Mouse (Mus musculus): ENCODE measurements around the gene Creb3l2. TPM values are rescaled to one million over a fixed set of nuclear protein-coding genes. Genes with fewer than 3 reads are reported as not detected.

Gene Creb3l2
- total RNA-seq, 2 experiments from 2014 or later: 1.1 to 2.9 TPM

DNA sequence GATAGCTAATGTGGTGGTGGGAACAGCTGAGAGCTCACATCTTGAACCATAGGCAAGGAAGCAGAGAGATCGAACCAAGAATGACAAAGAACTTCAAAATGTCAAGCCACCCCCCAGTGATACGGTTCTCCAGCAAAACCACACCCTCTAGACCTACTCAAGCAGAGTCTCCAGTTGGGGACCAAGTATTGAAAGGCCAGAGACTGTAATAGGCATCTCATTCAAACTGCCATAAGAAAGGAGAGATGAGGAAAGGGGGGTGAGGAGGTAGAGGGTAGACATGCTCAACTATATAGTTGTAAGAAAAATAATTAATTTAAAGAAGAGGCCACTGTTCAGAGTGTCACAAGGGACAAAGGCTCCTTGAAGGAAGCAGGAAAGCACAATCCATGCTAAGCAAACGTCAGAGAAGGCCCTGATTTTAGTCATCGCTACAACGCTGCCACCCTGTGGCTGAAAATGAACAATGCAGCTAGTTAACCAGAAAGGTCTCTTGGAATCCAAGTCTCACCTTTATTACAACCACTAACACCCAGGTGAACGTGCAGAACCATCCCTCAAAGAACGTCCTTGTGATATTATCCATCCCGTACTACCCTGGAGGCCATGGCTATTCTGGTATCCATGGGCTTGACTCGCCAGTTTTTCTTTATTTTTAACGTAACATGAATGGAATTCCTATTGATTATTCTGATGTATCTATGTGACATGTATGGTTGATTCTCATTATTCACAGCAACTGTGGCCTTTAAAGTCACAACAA lies 5.9 kb upstream of the Creb3l2 start:
- ATAC-seq (replicated peaks; ENCODE audit: low FRiP score, poor library complexity, severe bottlenecking): peak; percentile 78

DNA sequence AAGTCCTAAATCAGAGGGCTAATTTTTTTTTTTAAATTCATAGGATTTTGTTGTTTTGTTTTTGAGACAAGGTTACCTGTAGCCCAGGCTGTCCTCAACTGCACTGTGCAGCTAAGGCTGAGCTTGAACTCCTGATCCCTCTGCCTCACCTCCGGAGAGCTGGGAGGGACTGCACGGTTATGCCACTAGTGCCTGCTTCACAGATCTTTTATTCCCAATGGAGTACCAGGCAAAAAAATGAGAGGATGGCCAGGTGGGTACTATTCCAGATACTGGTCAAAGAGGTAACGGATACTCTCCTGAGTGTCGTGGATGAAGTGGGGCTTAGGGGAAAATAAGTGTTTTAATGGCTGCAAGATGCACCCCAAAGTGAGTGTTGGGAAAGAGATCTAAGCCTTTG lies 835 bp upstream of the Creb3l2 start:
- no peak for ATAC-seq (replicated peaks; ENCODE audit: low FRiP score, poor library complexity, severe bottlenecking)

- peak; percentile 45 for ATAC-seq (replicated peaks; ENCODE audit: low FRiP score, poor library complexity, severe bottlenecking)
Observed at GRCm38 (mm10) chr6:37441251-37442011, 515 bp downstream of the Creb3l2 start.

DNA sequence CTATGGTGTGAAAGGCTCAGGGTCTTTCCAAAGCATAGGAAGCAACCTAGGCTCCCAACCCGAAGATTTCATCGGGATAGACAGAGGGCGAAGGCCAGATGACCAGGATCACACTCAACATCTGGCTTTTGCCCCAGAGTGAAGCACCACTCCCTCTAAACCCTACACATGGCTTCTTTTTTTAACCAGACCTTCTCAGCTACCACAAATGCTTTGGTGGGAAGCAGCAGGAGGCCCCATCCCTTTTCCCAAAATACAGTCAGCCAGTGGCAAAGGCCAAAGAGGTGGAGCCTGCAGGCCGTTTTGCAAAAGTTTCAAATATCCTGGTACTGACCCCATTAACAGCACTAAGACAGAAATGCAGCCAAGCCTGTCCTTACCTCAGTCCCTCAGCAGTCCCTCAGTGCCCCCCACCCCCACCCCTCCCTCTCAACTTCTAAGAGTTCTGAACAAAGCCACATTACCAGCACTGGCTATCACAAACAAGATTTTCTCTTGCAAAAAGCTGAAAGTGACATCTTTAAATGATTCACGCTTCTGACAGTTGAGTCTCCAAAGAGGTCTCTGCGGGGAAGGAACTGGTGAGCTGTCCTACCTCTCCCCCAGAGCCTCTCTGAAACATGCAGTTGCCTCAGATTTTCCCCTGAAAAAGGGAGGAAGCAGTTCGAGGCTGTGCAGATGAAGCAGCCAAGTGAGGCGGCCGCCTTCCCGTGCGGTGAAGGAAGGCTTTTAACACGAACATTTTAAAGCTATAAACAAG lies 1.3 kb downstream of the Creb3l2 start:
- ATAC-seq (replicated peaks; ENCODE audit: low FRiP score, poor library complexity, severe bottlenecking): no peak

GRCm38 (mm10) chr6:37439676-37440490 lies 2.1 kb downstream of the Creb3l2 start:
- ATAC-seq (replicated peaks; ENCODE audit: low FRiP score, poor library complexity, severe bottlenecking): no peak

DNA sequence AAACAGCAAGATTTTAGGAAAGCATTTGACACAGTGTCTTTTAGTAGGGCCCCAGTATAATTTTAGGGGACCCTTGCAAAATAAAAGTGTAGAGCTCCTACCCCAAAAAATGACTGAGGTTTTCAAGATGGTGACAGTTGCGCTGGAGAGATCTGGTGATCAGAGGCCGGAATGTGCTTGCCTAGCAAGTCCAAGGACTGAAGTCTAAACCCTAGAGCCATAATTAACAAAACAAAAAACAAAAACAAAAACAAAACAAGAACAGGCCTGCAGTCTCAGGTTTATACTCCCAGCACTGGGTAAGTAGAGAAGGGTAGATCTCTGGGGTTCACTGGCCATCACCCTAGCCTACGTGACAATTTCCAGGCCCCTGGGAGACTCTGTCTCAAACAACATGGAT lies 3.4 kb downstream of the Creb3l2 start:
- ATAC-seq (replicated peaks; ENCODE audit: low FRiP score, poor library complexity, severe bottlenecking): no peak

GRCm38 (mm10) chr6:37437086-37437485 lies 4.9 kb downstream of the Creb3l2 start:
- ATAC-seq (replicated peaks; ENCODE audit: low FRiP score, poor library complexity, severe bottlenecking): no peak

GRCm38 (mm10) chr6:37435391-37435790 lies 6.6 kb downstream of the Creb3l2 start:
- ATAC-seq (replicated peaks; ENCODE audit: low FRiP score, poor library complexity, severe bottlenecking): no peak

DNA sequence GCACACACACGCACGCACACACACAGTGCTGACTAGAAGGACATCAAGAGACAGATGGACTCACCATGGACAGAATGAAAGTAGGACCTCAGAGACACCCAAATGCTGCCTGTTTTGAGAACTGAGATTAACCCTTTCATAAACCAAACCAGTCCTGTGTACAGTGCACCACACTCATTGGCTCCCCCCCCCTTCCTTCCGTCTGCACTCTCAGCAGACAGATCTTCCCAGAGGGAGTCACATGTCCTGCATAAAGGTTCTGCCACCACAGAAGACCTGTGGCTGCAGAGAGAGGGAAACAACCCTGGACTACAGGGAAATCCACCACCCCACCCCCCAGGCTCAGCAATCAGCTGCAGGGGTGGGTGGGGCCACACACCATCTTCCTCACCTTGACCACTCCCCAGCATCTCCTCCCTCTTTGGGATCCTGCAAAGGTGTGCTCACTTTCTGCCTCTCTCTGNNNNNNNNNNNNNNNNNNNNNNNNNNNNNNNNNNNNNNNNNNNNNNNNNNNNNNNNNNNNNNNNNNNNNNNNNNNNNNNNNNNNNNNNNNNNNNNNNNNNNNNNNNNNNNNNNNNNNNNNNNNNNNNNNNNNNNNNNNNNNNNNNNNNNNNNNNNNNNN lies 12.0 kb downstream of the Creb3l2 start:
- ATAC-seq (replicated peaks; ENCODE audit: low FRiP score, poor library complexity, severe bottlenecking): no peak

DNA sequence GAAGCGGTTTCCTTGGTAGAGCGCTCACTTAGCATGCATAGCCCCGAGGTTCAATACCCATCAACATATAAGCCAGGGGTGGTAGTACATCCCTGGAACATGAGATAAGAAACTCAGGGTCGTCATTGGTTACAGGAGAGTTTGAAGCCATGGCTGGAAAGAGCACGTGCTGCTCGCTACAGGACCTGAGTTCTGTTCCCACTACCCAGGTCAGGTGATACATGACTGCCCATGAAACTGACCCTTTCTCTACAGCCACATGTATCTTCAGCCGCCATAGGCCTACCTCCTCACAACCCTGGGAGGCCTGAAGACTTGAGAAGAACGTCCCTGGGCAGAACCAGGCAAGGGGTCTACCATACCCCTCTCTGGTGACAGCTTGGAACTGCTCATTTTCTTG lies 13.0 kb downstream of the Creb3l2 start:
- no peak for ATAC-seq (replicated peaks; ENCODE audit: low FRiP score, poor library complexity, severe bottlenecking)

DNA sequence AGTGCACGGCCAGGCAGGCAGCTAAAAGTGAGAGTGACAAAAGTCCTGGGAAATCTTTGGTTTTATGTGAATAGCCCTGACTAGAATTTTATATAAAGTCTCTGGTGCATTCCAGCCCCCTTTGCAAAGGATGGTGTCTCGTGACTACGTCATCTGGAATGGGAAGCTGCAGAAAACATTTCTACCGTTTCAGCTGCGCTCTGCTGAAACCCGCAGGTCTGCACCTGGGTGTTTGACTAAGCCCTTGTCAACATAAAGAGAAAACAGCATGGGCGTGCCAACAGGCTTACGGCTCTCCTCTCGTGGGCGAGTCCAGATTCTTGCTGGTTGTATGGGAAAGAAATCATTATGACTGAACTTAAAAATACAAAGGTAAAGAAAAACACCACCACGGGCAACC lies 13.9 kb downstream of the Creb3l2 start:
- ATAC-seq (replicated peaks; ENCODE audit: low FRiP score, poor library complexity, severe bottlenecking): no peak

DNA sequence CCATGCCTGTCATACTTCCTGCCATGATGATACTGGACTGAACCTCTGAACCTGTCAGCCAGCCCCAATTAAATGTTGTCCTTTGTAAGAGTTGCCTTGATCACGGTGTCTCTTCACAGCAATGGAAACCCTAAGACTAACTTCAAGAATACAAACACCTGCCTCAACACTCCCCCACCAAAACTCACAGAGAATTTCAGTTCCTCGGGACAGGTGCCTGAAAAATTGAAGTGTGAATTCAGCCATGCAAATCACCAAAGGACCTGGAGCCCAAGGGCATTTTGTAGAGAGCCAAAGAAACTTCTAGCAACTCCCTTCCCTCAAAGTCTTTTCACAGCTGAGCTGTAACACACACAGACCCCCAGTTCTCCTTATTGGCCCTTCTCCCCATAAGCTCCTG lies 15.3 kb downstream of the Creb3l2 start:
- no peak for ATAC-seq (replicated peaks; ENCODE audit: low FRiP score, poor library complexity, severe bottlenecking)

DNA sequence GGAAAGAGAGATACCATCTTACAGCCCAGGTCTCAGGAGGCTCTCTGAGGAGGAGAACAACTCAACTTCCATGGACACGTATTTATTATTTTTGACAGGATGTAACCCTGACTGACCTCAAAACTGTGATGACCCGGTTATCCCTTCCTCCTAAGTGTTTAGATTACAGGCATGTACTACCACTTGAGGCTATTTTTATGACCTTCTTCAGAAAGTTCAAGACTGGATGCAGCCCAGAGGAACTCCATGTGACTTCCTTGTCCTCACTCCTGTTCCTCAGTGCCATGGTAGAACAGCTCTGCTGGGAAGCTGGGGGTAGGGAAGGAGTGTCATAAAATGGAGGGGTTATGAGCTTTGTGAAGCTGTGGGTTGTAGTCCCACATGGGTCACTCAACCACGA lies 16.1 kb downstream of the Creb3l2 start:
- no peak for ATAC-seq (replicated peaks; ENCODE audit: low FRiP score, poor library complexity, severe bottlenecking)

GRCm38 (mm10) chr6:37425075-37425474 lies 16.9 kb downstream of the Creb3l2 start:
- no peak for ATAC-seq (replicated peaks; ENCODE audit: low FRiP score, poor library complexity, severe bottlenecking)

DNA sequence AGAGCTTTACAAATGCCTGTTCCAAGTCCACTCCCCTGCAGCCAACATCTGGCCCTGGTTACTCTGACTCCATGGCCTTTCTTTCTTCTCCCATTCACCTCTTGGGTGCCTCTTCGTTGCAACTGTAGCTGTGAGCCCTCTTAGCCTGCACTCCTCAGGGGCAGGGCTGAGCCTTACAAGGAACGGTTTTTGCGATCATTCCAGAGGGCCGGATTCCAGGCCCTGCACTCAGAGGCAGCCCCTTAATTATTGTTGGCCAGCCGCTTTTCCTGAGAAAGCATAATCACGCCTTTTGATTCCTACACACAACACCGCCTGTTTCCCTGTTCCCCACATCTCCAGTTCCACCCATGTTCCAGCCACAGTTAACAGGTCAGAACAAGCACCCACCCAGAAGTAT lies 17.6 kb downstream of the Creb3l2 start:
- ATAC-seq (replicated peaks; ENCODE audit: low FRiP score, poor library complexity, severe bottlenecking): no peak

DNA sequence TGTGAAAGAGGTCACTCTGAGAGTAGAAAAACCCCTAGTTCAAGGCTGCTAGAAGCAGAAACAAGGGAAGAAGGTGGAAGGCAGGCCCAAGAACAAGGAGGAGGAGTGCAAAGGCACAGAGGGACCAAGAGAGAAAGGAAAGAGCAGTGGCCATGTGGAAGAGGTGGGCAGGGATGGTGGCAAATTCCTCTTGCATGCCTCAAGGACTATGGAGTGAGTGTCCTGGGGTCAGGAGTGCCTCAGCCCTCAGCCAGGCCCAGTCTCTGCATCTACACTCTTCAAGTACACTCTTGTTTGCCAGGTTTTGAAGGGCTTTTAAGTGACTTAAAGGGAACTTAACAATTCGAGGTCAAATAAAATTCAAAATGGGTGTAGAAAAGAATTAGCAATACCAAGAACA lies 18.6 kb downstream of the Creb3l2 start:
- ATAC-seq (replicated peaks; ENCODE audit: low FRiP score, poor library complexity, severe bottlenecking): no peak

GRCm38 (mm10) chr6:37421124-37421523 lies 20.8 kb downstream of the Creb3l2 start:
- no peak for ATAC-seq (replicated peaks; ENCODE audit: low FRiP score, poor library complexity, severe bottlenecking)

DNA sequence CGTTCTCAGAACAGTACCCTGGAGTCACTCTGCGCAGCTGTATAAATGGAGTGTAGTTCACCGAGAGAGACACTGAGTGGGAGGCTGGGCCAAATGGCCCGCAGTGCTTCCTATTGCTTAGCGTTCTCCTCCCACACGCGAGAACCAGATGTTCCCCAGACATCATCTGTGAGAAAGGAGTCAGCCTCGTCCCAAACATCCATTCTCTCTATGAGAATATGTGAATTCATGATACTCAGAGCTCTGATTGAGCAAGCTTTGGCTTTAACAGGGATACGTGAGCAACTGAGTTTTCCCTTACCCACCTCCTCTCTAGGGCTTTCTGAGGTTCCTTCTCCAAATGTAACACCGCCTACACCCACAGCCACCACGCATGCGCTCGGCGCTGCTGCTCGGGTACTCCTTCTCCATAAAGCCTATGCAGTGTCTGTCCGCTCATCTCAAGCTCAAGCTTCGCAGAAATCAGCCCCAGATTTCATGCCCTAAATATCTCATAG lies 22.5 kb downstream of the Creb3l2 start:
- ATAC-seq (replicated peaks; ENCODE audit: low FRiP score, poor library complexity, severe bottlenecking): no peak

DNA sequence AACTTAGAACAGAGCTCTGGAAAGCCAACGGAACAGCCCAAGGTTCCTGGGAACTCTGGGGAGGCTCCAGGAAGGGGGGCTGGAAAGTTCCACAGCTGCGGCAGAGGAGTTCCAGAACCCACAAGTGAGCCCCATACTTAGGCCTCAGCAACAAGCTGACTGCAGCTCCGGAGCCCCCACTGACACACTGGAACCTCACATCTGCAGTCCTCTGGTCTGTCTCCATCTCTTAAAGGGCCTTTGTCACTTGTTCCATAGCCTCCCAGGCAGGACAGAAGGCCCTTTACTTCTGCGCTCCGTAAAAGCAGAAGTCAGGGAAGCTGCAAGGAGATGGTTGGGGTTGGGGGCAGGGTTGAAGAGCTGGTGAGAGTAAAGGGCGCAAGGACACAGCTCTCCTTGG lies 23.0 kb downstream of the Creb3l2 start:
- no peak for ATAC-seq (replicated peaks; ENCODE audit: low FRiP score, poor library complexity, severe bottlenecking)
